Mouse (Mus musculus) layer of hippocampus, postnatal 25 days (tissue): ENCODE results near the gene Fggy. TPM values are rescaled to one million over a fixed set of nuclear protein-coding genes. Genes with fewer than 3 reads are reported as not detected.

Experiments
- DNase-seq, 2 experiments: peaks; one replicate each; pipeline ENCODE4 v3.0.0; 2022; ENCODE audit warnings: mixed read lengths in 2 of 2, low spot score in 1 of 2; ENCODE audit errors: extremely low spot score in 1 of 2
- total RNA-seq, 2 experiments: library from RNA; stranded (reverse); gene quantifications; 2 replicates each; pipeline ENCODE4 v1.2.3; 2021

Fggy gene
- total RNA-seq, 2 experiments from 2014 or later = 9.9 to 10.4 TPM

DNA sequence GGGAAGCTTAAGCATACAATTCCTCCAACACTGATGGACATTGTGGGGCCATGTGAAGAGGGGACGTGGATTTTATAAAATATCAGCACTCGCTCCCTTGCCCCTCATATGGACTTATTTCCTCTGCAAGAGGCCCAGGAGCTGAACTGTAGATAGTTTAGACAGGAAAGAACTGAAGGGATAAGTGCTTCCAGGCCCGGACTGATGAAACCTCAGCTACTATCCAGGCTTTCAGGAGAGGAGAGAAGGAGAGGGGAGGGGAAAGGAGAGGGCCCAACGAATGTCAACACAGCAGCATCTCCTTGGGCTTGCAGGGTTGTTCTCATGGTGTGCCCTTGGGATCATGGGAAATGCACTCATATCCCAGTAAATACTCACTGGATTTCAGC lies 96.6 kb downstream of the Fggy start:
- no peak for DNase-seq

- no peak for DNase-seq
Measured at GRCm38 (mm10) chr4:95659024-95659423, 101.7 kb downstream of the Fggy start.

DNA sequence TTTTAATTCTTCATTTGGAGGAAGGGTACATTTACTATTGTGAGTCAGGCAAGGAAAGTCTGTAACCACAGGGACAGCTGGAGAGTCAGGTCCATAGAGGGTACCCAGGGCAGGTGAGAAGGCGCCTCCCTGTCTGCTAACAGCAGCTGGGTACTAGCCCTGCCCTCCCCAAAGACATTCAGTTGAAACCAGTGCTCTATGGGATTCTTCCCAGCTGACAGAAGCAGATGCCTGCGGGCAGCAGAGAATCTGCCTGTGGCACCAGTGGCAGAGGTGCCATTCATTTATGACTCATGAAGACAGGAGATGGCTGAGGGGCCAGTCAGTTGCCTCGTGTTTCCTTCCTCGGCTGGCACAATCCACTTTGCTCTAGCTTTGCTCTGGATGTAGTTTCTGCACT lies 106.3 kb downstream of the Fggy start:
- no peak for DNase-seq

DNA sequence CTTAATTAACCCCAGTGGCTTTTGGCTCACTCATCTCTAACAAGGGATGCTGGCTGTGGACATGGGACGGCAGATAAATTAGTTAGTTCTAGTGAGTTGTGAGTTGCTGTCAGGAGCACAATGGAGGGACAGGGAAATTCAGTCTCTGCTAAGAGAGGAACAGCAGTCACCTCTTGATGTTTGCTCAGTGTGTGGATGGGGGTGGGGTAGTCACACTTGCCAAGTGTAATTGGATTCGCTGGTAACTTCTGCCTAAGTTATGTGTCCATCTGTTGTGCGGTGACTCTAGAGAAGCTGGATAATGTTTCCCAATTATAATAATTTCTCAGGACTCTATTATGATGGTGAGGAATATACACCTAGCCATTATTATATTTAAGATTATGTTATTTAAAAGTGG lies 107.0 kb downstream of the Fggy start:
- DNase-seq = no peak

GRCm38 (mm10) chr4:95666284-95666889 lies 109.1 kb downstream of the Fggy start:
- no peak for DNase-seq

DNA sequence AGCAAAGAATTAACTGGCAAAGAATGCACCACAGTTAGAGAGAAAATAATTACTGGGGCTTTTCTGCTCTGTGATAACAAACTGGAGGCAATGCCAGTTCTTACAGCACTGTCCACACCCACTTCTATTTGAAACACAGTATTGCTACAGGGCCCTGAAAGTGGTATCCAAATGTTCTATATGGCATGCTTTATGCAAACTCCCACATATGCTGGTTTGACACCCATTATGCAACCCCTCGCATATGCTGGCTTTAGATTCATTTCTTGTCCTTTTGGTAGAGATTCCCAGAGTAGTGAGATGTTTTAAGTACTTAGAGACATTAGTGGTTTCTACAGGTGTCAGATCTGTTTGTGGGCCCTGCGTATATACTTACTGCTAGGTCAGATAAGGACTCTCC lies 109.6 kb downstream of the Fggy start:
- DNase-seq = no peak

DNA sequence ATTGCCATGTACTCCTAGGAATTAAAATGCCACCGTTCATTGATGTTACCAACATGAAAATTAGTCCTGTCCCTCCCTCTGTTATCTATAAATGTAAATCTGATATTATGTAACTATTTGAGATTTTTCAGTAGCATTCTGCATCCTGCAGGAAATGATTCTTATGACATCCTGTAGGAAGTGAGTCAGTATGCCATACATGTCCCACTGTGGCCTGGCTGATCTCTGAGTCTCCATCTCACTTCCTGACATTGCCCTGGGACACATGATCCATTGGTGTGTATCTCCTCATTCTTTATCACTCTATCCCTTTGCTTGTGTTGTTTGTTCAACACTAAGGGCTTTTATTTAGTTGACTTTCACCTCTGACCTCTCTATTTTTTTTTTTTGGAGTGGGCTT lies 110.3 kb downstream of the Fggy start:
- no peak for DNase-seq

DNA sequence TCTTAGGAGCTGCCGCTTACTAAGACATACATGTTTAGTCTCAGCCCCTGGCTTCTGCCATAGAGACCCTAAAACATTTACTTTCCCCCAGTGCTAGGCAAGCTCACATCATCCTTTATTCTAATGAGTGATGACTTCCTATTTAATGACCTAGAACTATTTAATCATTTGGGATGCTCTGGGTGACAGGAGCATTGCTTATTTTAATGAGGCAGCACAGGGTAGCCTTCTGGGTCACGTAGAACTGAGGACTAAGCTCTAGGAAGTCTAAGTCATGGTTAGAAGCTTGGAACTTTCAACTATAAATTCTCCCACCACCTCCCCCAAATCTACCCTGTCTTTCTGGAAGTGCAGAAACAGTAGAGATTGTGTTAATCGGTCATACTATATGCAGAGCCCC lies 111.2 kb downstream of the Fggy start:
- DNase-seq = no peak

DNA sequence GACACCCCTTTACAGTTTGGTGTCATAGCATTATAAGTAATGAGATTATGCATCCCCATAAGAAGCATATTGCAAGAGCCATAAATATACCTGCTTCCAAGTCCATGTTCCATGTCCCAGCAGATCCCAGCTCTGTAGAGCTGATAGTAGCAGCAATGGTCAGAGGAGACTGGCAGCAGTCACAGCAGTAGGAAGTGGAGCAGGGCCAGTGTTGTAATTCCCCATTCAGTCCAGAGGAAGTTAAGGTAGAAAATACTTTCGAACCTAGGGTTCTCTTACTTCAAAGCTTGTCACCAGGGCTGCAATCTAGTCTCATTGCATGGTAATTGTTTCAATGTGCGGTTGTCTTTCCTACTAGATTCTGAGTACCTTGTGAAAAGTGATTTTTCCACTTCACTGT lies 112.0 kb downstream of the Fggy start:
- no peak for DNase-seq

DNA sequence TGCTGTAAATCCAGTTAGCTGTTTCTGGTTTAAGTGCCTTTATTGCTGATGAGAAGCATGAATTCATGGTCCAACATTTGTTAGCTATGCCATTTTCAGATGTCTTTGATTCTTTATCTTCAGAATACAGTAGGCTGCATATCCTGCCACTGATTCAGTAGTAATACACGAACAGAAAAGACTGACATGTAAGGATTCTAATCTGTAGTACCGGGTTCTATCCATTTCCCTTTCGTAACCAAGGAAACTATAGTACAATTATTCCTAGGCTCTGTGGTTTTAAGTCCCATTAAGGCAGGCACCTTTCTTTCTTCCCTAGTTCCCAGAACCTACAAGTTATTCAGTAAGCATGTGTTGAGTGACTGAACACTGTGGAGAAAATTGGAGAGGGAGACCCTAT lies 113.3 kb downstream of the Fggy start:
- no peak for DNase-seq

DNA sequence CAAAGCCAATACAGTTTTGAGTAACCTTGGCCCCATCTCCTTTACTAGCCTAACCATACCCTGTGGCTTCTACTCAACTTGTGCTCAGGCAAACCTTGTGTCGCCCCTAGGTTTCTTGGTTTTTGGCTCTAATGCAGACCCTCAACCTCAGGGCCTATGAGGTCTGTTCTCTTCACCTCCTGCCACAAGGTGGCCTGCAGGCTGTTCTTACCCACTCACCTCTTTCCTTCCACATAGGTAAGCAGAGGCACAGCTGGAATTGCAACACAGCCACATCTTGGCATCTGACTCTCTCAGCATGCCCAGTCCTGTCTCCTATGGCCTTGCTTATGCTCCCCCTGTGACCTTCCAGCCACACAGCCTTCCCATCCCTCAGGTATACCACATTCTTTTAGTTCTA lies 114.7 kb downstream of the Fggy start:
- no peak for DNase-seq

- no peak for DNase-seq
Measured at GRCm38 (mm10) chr4:95676390-95676789, 119.1 kb downstream of the Fggy start.

DNA sequence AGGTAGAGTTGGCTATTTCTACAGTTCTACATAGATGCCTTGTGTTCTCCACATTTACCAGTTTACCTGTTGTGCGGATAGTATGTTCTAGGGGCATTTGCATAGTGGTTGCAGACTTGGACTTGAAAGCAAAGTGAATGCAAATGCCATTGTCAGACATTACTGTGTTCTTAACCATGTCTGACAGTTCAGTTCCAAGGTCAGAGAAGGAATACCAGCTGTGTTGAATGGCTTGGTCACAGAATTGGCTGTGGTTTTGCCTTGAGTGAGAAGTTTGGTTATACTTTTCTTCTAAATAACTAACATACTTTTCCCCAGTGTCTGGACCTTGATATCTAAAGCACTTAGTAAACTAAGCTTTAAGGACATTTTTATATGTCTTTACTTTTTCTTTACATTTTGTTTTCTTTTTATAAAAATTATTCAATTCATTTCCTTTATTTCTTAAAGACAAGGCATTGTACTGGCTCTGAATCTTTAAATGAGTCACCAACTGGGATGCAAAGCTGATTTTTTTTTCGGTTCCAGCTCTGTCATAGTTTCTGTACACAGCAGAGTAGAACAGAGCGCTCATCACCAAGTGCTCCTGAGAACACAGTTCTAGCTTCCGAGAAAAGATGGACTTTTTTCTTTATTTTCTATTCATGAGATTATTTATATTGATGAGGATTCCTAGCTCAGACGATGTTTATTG lies 123.6 kb downstream of the Fggy start:
- no peak for DNase-seq

GRCm38 (mm10) chr4:95684522-95685080 lies 127.3 kb downstream of the Fggy start:
- DNase-seq = no peak

GRCm38 (mm10) chr4:95686775-95687174 lies 129.5 kb downstream of the Fggy start:
- DNase-seq = no peak

DNA sequence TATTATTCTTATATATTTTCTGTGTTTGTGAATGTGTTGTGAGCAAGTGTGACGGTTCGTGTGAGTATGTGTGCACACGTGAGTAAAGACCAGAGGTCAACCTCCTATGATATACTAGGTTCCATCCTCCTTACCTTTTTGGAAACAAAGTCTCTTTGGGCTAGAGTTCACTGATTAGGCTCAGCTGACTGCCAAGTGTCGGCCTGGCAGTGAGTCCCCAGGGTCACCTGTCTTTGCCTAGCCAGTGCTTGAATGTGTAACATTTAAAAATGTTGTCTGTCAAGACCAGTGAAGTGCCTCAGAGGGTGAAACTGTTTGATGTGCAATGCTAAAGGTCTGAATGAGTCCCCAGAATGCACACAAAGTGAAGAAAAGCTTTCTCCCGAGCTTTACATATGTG lies 130.0 kb downstream of the Fggy start:
- DNase-seq = no peak

DNA sequence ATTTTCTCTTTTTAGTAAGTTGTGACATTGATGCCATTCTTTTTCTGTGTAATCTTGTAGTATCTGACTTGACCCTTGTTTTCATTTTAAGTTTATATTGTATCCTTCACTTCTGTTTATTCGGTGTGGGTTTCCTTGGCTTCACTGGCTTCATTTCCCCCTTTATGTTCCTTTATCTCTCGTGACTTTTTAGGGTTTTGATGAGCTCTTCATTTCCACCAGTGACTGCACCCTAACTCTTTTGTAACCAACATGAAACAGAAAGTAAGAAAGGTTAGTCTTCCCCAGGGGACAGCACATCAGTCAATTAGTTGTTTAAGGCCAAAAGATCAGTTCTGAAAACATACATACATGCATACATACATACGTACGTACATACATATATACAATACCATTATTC lies 130.9 kb downstream of the Fggy start:
- no peak for DNase-seq

- no peak for DNase-seq
Measured at GRCm38 (mm10) chr4:95700366-95700765, 143.1 kb downstream of the Fggy start.

DNA sequence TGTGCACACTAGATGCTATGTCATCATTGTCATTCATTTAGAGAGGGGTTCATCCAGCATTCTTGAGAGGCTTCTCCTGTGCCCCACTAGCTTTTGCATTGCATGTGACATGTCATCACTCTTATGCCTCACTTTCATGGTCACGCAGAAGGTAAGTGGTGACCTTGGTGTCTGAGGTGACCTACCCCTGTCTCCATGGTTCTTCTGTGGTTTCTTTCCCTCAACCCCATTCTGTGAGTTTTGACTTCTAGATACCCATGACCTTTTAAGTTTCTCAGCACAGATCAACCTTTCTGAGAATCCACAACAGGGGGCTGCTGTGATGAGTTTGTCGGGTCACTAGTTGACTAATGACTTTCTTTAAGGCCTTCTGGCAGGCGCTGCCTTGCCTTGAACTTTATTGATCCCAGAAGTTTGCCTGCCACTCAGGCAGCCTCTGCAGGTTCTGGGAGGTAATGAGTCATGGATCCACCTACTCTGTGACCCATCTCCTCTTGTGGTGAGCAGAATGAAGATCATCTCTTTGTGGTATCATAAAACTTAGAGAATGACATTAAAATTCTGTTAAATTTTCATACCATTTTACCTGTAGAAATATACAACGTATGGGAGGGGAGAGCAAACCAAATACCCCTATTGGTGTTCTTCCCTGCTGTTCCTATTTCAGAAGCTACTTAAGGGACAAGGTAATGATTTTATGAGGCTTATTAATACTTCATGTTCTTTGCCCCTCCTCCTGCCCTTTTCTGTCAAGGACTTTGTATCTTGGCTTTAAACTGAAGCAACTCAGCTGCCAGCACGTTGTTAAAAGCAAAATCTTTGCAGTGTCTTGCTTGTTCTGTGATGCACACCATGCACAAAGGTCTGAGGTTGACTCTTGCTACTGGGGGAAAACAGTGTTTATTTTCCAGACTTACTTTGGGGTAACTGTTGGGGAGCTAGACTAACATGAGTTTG lies 150.9 kb downstream of the Fggy start:
- no peak for DNase-seq

- no peak for DNase-seq
Measured at GRCm38 (mm10) chr4:95709750-95710149, 152.4 kb downstream of the Fggy start.

DNA sequence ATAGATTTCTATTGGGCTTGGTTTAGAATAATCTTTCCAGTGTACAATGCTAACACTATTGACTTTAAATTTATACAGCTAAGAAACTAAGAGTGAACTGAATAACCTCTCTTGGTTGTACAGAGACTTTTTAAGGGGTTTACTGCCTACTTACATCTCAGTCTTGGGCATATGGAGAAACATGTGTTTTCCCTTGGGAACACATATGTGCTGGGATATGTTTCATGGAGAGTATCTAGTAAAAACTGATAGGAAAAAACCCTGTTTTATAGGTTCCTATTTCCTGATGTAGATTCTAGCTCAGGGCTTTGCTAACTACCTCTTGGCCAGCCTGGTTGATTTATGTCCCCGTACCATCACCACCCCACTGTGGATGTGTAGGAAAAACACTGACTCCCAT lies 155.5 kb downstream of the Fggy start:
- no peak for DNase-seq
